Mouse (Mus musculus): ENCODE results near the gene Tecpr2. TPM values are rescaled to one million over a fixed set of nuclear protein-coding genes. Genes with fewer than 3 reads are reported as not detected.

Gene Tecpr2
- polyA plus RNA-seq, 1 experiment from 2014 or later = 7.2 TPM

Other genes with a start within 250 kb of the Tecpr2 start
- gene 1700001K19Rik, start 206.6 kb upstream of the Tecpr2 start, polyA plus RNA-seq (2014; fragmentation: Nextera tagmentation; extraction: Ambion mirVana) = 0.28 and 0.44 TPM in 2 replicates
- gene Hsp90aa1, start 186.5 kb upstream of the Tecpr2 start, polyA plus RNA-seq (2014; fragmentation: Nextera tagmentation; extraction: Ambion mirVana) = 1,424 and 1,546 TPM in 2 replicates
- 26.9 and 27.7 TPM in 2 replicates for gene Wdr20, start 151.3 kb upstream of the Tecpr2 start, polyA plus RNA-seq (2014; fragmentation: Nextera tagmentation; extraction: Ambion mirVana)
- gene Mok, start 48.3 kb upstream of the Tecpr2 start, polyA plus RNA-seq (2014; fragmentation: Nextera tagmentation; extraction: Ambion mirVana) = 13.4 and 14.2 TPM in 2 replicates
- gene Zfp839, start 39.0 kb upstream of the Tecpr2 start, polyA plus RNA-seq (2014; fragmentation: Nextera tagmentation; extraction: Ambion mirVana) = 3.5 and 3.8 TPM in 2 replicates
- 79.0 and 97.5 TPM in 2 replicates for gene Cinp, start 119 bp upstream of the Tecpr2 start, polyA plus RNA-seq (2014; fragmentation: Nextera tagmentation; extraction: Ambion mirVana)
- gene Ankrd9, start 89.8 kb downstream of the Tecpr2 start, polyA plus RNA-seq (2014; fragmentation: Nextera tagmentation; extraction: Ambion mirVana) = 8.5 and 10.8 TPM in 2 replicates
- gene Rcor1, start 150.1 kb downstream of the Tecpr2 start, polyA plus RNA-seq (2014; fragmentation: Nextera tagmentation; extraction: Ambion mirVana) = 7.4 and 9.1 TPM in 2 replicates

Measured in neural tube, embryonic 14.5 days (tissue).